Mouse (Mus musculus): ENCODE data around the gene Fip1l1. TPM values are rescaled to one million over a fixed set of nuclear protein-coding genes. Genes with fewer than 3 reads are reported as not detected.

Fip1l1 gene
- polyA plus RNA-seq (2012; rRNA removed) = 55.0 and 58.8 TPM in 2 replicates

GRCm38 (mm10) chr5:74535240-74536021 is at the start of gene Fip1l1:
TSS of gene Fip1l1 (plus strand) at chr5:74535449.

DNA sequence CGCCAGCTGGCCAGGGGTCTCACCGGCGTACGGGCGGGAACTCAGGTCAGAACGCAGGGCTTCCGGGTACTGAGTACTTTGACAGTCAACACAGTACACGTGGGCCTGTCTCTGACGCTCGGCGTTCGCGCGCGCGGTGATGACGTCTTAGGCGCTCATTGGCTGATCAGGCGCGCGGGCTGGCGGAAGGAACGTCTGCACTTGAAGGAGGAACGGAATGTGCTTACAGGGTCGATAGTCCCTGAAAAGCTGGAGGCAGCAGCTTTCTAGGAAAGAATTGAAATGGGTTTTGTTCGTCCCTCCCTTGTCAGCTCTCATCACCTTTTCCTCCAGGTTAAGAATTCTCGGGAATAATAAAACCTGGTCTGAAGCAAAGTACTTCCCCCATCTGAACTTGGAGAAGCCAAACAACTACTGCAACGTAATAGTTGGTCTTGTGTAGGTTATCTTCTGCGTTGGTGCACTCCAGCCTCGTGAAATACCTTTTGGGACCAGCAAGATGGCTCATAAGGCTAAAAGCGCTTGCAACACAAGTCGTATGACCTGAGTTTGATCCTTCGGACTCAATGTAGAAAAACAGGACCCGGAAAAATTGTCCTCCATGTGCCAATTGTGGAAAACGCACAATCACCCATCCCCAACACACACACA is 3.5 kb upstream of the Fip1l1 start, which contains the start of gene Scfd2:
TSS of gene Scfd2 (minus strand) at position 130 of the 651 bp plus-strand sequence.

Other genes starting within 250 kb of the Fip1l1 start
- gene Scfd2, start 3.7 kb upstream of the Fip1l1 start, polyA plus RNA-seq (2012; rRNA removed) = 12.4 and 13.4 TPM in 2 replicates
- 16.5 and 19.1 TPM in 2 replicates for gene Lnx1, start 167.5 kb downstream of the Fip1l1 start, polyA plus RNA-seq (2012; rRNA removed)

Data from central nervous system, embryonic 18 days (tissue).